Mouse (Mus musculus) thymus, postnatal 10 days (tissue): Measurements from ENCODE around the gene Atxn10.
"Not testable (repeated sequence)": the region's sequence is repeated elsewhere in the genome, so short reads cannot be mapped to it uniquely, and the experiment has no call there.

Source experiments
- DNase-seq, 2 experiments: peaks; one replicate each; pipeline ENCODE4 v3.0.0; 2021; ENCODE audit warnings: low spot score in 2 of 2

Gene Atxn10

GRCm38 (mm10) chr15:85335671-85336300 is at the start of gene Atxn10:
Atxn10 (plus strand) TSS chr15:85336245.
- DNase-seq = peak in 1 of 2 experiments; percentile 16

GRCm38 (mm10) chr15:85294632-85295031 is 41.4 kb upstream of the Atxn10 start:
- no peak for DNase-seq

GRCm38 (mm10) chr15:85295544-85295943 is 40.5 kb upstream of the Atxn10 start:
- DNase-seq = no peak

- DNase-seq = no peak
Measured at GRCm38 (mm10) chr15:85295977-85296376, 40.1 kb upstream of the Atxn10 start.

GRCm38 (mm10) chr15:85296538-85296937 is 39.5 kb upstream of the Atxn10 start:
- DNase-seq = no peak

- DNase-seq = no peak
Measured at GRCm38 (mm10) chr15:85298167-85298781, 37.8 kb upstream of the Atxn10 start.

- no peak for DNase-seq
Measured at GRCm38 (mm10) chr15:85298946-85299345, 37.1 kb upstream of the Atxn10 start.

- DNase-seq = no peak
Measured at GRCm38 (mm10) chr15:85303241-85303640, 32.8 kb upstream of the Atxn10 start.

- no peak for DNase-seq
Measured at GRCm38 (mm10) chr15:85303976-85304375, 32.1 kb upstream of the Atxn10 start.

GRCm38 (mm10) chr15:85307061-85307660 is 28.9 kb upstream of the Atxn10 start:
- DNase-seq = no peak

GRCm38 (mm10) chr15:85311058-85311657 is 24.9 kb upstream of the Atxn10 start:
- DNase-seq = no peak

GRCm38 (mm10) chr15:85315378-85316025 is 20.5 kb upstream of the Atxn10 start:
- peak; percentile 36 to 72 for DNase-seq

GRCm38 (mm10) chr15:85316342-85317140 is 19.5 kb upstream of the Atxn10 start:
- no peak for DNase-seq

GRCm38 (mm10) chr15:85319924-85320668 is 15.9 kb upstream of the Atxn10 start:
- no peak for DNase-seq

GRCm38 (mm10) chr15:85323214-85323613 is 12.8 kb upstream of the Atxn10 start:
- DNase-seq = no peak

- no peak for DNase-seq
Measured at GRCm38 (mm10) chr15:85324426-85324825, 11.6 kb upstream of the Atxn10 start.

GRCm38 (mm10) chr15:85327808-85328207 is 8.2 kb upstream of the Atxn10 start:
- no peak for DNase-seq

- DNase-seq = peak in 1 of 2 experiments; percentile 40
Measured at GRCm38 (mm10) chr15:85328455-85328854, 7.6 kb upstream of the Atxn10 start.

- no peak for DNase-seq
Measured at GRCm38 (mm10) chr15:85329096-85329495, 6.9 kb upstream of the Atxn10 start.

GRCm38 (mm10) chr15:85330024-85330423 is 6.0 kb upstream of the Atxn10 start:
- DNase-seq = no peak

GRCm38 (mm10) chr15:85333511-85333910 is 2.5 kb upstream of the Atxn10 start:
- DNase-seq = not testable (repeated sequence)
